Mouse (Mus musculus) thymus, adult 2 months (tissue): ENCODE measurements around the gene Isoc2a.

Experiments
- CTCF ChIP-seq: fragments of 200-500 bp; IDR thresholded peaks from 2 replicates; pipeline ENCODE4 v1.5.1; 2012; ENCODE audit warnings: mild to moderate bottlenecking, control low read depth, low read length, moderate library complexity, borderline replicate concordance; ENCODE audit not compliant: control insufficient read depth, poor library complexity, insufficient read depth; ENCODE audit errors: extremely low read depth
- POLR2A ChIP-seq: fragments of 200-500 bp; IDR thresholded peaks from 2 replicates; pipeline ENCODE4 v1.6.1; 2012; ENCODE audit warnings: mild to moderate bottlenecking, low read length, control low read depth, moderate library complexity; ENCODE audit not compliant: control insufficient read depth, poor library complexity, insufficient read depth; ENCODE audit errors: extremely low read depth

GRCm38 (mm10) chr7:4912248-4912647, 35.3 kb downstream of the Isoc2a start:
- TF ChIP-seq POLR2A (no peak), CTCF (no peak)
